Mouse (Mus musculus) embryonic facial prominence, embryonic 15.5 days (tissue): ENCODE data around the gene Plpp3. TPM values are rescaled to one million over a fixed set of nuclear protein-coding genes. Genes with fewer than 3 reads are reported as not detected.

Experiments
- ATAC-seq: fragments of 200-750 bp; cut with Nextera tagmentation; 2 replicates; pipeline ENCODE4 v1.8.0; 2017; ENCODE audit warnings: low read depth, moderate TSS enrichment; ENCODE audit not compliant: insufficient number of reproducible peaks, low FRiP score, low TSS enrichment
- H3K27ac ChIP-seq: fragments of 300-500 bp; sonication (generic); replicated peaks from 2 replicates; pipeline ENCODE4 v1.5.1; 2015; ENCODE audit warnings: mild to moderate bottlenecking, inconsistent platforms
- H3K27me3 ChIP-seq: fragments of 300-500 bp; sonication (generic); 2 replicates; pipeline ENCODE4 v1.6.1; 2015; ENCODE audit warnings: inconsistent platforms
- H3K36me3 ChIP-seq: fragments of 300-500 bp; sonication (generic); 2 replicates; pipeline ENCODE4 v1.6.1; 2015; ENCODE audit warnings: mild to moderate bottlenecking, inconsistent platforms
- H3K4me1 ChIP-seq: fragments of 300-500 bp; sonication (generic); 2 replicates; pipeline ENCODE4 v1.6.1; 2015; ENCODE audit warnings: inconsistent platforms
- H3K4me2 ChIP-seq: fragments of 300-500 bp; sonication (generic); replicated peaks from 2 replicates; pipeline ENCODE4 v1.6.1; 2015; ENCODE audit warnings: mild to moderate bottlenecking, inconsistent platforms
- H3K4me3 ChIP-seq: fragments of 300-500 bp; sonication (generic); replicated peaks from 2 replicates; pipeline ENCODE4 v1.5.1; 2015; ENCODE audit warnings: mild to moderate bottlenecking, inconsistent platforms
- H3K9ac ChIP-seq: fragments of 300-500 bp; sonication (generic); 2 replicates; pipeline ENCODE4 v1.6.1; 2015; ENCODE audit warnings: inconsistent platforms
- H3K9me3 ChIP-seq: fragments of 300-500 bp; sonication (generic); replicated peaks from 2 replicates; pipeline ENCODE4 v1.6.1; 2016; ENCODE audit warnings: inconsistent platforms
- WGBS: fragments of 180-500 bp; shearing (Covaris S2); methylation state at CpG from one replicate; pipeline ENCODE4 v1.1.7; 2015; 5-methylcytosine and 5-hydroxymethylcytosine counted together
- polyA plus RNA-seq: library from polyadenylated mRNA; unstranded; fragments of >200 nt; fragmentation: Nextera tagmentation; extraction: Ambion mirVana; gene quantifications from 2 replicates; pipeline ENCODE4 v1.2.1, GENCODE M21; 2015

The Plpp3 gene
- polyA plus RNA-seq, 1 experiment from 2014 or later: 190 TPM

DNA sequence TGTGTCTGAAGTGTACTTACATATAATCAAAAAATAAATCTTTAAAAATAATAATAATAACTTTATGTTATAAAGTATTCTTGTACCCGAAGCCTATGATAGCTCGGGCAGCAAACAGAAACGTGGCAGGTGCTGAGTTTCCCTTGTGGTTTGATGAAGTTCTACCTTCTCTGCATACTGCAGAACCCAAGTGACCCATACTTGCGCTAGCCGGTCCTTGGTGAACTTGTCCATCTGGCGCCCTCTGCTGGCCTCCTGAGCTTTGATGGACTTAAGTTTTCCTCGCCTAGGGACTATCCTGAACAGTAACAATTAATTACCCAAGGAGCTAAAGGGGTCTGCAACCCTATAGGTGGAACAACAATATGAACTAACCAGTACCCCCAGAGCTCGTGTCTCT is 34.7 kb upstream of the Plpp3 start:
- WGBS: 46% methylated on average over 8 of the region's 8 CpGs
- Histone ChIP-seq H3K27ac (no peak overlapping the region), H3K9ac (no peak overlapping the region), H3K4me1 (no peaks in the 10 kb centered on the region), H3K36me3 (no peaks in the 10 kb centered on the region), H3K4me3 (no peak overlapping the region), H3K9me3 (no peaks in the 10 kb centered on the region), H3K4me2 (no peak overlapping the region), H3K27me3 (0 out of 2 replicates have a peak, but pooled peaks cover 4% of the 10 kb centered on the region)
- no peak for ATAC-seq

DNA sequence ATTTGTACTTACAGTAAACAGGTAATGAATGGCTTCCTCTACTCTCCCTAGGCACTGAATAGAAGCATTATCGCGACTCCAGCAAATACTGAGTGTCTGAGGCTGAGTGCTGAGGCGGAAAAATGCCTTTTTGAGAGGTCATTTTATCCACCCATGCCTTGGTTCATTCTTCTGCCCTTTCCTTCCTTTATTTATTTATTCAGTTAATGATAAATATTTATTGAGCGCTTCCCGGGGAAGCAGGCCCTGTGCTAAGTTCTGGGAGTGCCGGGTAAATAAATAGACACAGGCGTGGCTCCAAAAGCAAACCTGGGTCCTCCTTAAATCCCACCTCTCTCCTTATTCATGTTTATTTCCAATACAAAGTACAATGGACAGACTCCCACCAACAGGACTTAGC is 27.9 kb upstream of the Plpp3 start:
- WGBS: 67% methylated on average over 7 of the region's 7 CpGs
- Histone ChIP-seq H3K27ac (no peak overlapping the region), H3K36me3 (no peaks in the 10 kb centered on the region), H3K4me1 (no peaks in the 10 kb centered on the region), H3K9ac (no peak overlapping the region), H3K27me3 (no peaks in the 10 kb centered on the region), H3K4me3 (no peak overlapping the region), H3K4me2 (no peak overlapping the region), H3K9me3 (no peaks in the 10 kb centered on the region)
- ATAC-seq: no peak

DNA sequence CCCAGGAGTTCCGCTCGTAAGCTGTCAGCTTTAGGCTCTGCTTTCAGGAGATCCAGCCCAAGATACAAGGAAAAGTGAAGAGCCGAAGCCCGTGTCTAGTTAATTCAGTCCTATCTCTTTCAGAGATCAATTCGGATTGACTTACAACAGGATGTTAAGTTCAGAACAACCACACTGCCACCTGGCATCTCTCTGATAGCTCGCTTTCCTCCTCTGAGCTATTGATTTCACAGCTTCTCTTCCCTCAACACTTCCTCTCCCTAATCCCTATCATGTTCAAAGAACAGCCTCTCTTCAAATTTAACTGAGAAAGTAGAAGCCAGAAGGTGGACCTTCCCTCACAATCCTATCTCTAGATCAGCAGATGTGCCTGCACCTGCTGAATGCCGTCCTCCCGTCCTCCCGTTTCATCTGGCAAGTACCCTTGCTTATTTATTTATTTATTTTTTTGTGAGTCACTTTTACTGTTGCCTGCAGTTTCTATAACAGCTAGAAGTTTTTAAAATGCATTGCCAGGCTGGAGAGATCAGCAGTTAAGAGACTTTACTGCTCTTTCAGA is 25.3 kb upstream of the Plpp3 start:
- Histone ChIP-seq H3K4me1 (no peaks in the 10 kb centered on the region), H3K27me3 (no peaks in the 10 kb centered on the region), H3K9me3 (no peaks in the 10 kb centered on the region), H3K4me3 (no peak overlapping the region), H3K9ac (no peak overlapping the region), H3K36me3 (no peaks in the 10 kb centered on the region), H3K27ac (no peak overlapping the region), H3K4me2 (no peak overlapping the region)
- 69% methylated on average over 9 of the region's 9 CpGs for WGBS
- no peak for ATAC-seq

DNA sequence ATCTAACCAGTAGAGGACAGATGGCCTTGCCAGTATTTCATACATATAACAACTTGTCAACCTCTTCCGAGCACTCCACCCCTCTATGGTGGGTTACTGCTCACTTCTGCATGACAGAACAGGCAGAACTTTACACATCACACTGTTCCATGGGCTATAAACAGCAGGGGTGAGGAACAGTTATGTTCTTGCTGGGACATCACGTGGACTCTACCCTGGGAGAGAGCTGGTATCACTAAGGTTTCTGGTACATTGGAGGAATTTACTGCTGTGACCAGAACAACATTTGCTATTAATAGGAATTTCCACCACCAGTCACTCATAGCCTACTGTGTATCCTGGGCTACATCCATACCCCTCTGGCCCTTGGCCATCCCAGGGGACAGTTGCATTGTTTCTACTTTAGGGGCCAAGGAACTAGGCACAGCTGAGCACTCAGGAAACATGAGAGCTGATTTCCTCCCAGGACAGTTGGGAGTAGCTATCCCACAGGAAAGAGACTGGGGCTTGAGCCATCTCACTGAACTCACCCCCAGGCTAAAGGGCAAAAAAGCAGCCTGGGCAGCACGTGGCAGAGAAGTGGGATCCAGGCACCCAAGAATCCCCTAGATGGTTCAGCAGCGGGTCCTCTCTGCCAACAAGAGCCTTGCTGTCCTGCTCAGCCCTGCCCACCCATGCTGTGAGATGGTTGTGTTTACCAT is 23.6 kb upstream of the Plpp3 start:
- H3K9ac ChIP-seq: no peak overlapping the region
- H3K9me3 ChIP-seq: no peaks in the 10 kb centered on the region
- no peaks in the 10 kb centered on the region for H3K4me1 ChIP-seq
- H3K4me2 ChIP-seq: no peak overlapping the region
- H3K4me3 ChIP-seq: no peak overlapping the region
- no peaks in the 10 kb centered on the region for H3K27me3 ChIP-seq
- H3K27ac ChIP-seq: no peak overlapping the region
- no peaks in the 10 kb centered on the region for H3K36me3 ChIP-seq
- 70% methylated on average over 4 of the region's 4 CpGs for WGBS
- no peak for ATAC-seq

DNA sequence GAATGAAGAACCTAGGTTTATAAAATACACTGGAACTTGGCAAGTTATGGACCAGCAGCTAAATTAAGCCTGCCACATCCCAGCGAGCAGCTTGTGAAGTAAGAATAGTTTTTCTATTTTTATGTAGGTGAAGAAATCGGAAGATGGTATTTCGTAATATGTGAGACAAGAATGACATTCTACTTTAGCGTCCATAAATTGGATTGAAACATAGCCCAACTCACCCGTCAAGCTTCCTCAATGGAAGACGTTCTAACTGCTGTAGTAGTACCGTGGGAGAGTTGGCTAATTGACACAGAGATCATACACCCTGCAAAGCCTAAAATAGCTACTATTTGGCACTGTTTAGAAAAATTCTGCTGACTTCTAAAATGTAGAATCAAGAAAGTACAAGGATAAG is 7.7 kb upstream of the Plpp3 start:
- no peaks in the 10 kb centered on the region for H3K36me3 ChIP-seq
- no peaks in the 10 kb centered on the region for H3K4me1 ChIP-seq
- no peak overlapping the region for H3K4me3 ChIP-seq
- H3K27me3 ChIP-seq: no peaks in the 10 kb centered on the region
- ATAC-seq: no peak
- no peak overlapping the region for H3K27ac ChIP-seq
- no peak overlapping the region for H3K4me2 ChIP-seq
- no peaks in the 10 kb centered on the region for H3K9me3 ChIP-seq
- H3K9ac ChIP-seq: no peak overlapping the region
- 73% methylated on average over 7 of the region's 7 CpGs for WGBS

DNA sequence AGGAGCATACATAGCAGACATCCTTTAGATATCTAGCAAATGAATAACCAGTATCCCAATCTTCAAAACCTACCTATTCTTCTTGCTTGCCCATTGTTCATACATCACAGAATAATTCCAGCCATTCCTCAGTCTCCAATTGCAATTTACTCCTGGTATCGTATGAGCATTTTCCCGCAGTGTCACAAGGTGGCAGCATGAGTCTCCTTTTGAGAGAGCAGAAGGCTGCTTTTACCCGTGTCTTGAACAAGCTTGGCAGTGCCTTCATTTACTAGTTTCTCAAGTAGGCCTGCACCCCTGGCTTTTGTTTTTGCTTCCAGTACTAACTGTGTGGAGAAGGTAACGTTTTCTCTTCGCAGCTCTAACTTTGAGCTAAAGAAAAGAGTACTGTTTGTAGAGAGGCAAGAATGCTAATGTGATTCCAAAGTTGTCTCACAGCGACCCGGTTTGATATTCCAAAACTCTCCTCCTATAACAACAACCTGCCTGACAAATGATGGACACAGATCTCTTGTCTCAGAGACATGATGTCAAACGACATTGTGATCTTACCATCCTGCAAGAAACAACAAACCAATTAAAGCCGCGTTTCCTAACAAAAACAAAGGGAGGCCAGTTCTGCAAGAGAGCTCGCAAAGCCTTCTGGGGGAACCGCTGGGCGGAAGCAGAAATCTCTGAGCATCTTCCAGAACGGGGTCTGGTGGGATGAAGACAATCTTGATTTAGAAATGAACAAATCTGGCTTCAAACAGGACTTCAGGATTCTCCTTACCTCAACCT is 5.0 kb upstream of the Plpp3 start:
- no peak overlapping the region for H3K4me2 ChIP-seq
- no peak for ATAC-seq
- H3K36me3 ChIP-seq: no peaks in the 10 kb centered on the region
- no peak overlapping the region for H3K27ac ChIP-seq
- H3K4me3 ChIP-seq: no peak overlapping the region
- no peaks in the 10 kb centered on the region for H3K9me3 ChIP-seq
- H3K4me1 ChIP-seq: no peaks in the 10 kb centered on the region; the same call in 1 of the 2 replicates
- no peaks in the 10 kb centered on the region for H3K27me3 ChIP-seq
- WGBS: 40% methylated on average over 14 of the region's 14 CpGs
- no peak overlapping the region for H3K9ac ChIP-seq

DNA sequence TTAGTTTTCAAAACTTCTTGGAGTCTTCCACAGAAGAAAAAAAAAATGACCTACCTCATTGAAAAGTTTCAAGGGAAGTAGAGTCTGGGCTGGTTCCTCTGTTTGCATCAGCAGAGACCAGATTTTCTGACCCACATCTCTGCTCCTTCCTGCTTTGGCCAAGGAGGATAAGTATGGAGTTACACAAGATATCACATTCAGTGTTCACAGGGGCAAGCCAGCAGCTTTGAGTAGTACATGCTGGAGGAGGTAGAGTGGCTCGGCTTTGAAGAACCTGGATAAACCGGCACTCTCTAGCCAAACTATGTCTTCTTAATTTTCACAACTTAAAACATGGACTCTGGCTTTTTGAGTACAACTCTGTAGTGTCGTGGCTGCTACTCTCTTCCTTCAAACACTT is 3.9 kb upstream of the Plpp3 start:
- ATAC-seq: no peak
- Histone ChIP-seq H3K36me3 (no peaks in the 10 kb centered on the region), H3K4me3 (no peak overlapping the region), H3K4me1 (no peaks in the 10 kb centered on the region; the same call in 1 of the 2 replicates), H3K27ac (no peak overlapping the region), H3K27me3 (no peaks in the 10 kb centered on the region), H3K9ac (no peak overlapping the region), H3K4me2 (no peak overlapping the region), H3K9me3 (no peaks in the 10 kb centered on the region)
- WGBS: 71% methylated on average over 3 of the region's 3 CpGs

DNA sequence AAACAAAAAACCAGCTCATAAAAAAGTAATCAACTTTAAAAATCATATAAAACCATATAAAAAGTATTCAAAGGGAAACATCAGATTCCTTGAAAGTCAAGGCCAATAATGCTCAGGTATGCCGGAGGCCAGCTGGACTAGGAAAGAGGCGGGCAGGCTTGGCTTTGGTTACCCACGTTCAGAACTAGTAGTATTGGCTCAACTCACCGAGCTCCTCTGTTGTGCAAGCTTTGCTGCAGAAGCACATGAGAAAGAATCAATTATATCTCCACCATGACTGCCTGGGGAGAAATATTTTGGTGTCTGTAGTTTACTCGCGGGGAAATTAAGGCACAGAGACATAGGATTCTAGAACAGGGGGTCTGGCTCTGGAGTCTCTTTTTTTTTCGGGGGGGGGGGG is 866 bp upstream of the Plpp3 start:
- Histone ChIP-seq H3K27ac (no peak overlapping the region), H3K9me3 (no peaks in the 10 kb centered on the region), H3K4me3 (no peak overlapping the region), H3K27me3 (no peaks in the 10 kb centered on the region), H3K4me2 (no peak overlapping the region), H3K4me1 (peaks cover 3% of the 10 kb centered on the region), H3K9ac (no peak overlapping the region), H3K36me3 (peaks cover 1% of the 10 kb centered on the region; the same call in 1 of the 2 replicates)
- WGBS: 60% methylated on average over 7 of the region's 7 CpGs
- ATAC-seq: no peak

DNA sequence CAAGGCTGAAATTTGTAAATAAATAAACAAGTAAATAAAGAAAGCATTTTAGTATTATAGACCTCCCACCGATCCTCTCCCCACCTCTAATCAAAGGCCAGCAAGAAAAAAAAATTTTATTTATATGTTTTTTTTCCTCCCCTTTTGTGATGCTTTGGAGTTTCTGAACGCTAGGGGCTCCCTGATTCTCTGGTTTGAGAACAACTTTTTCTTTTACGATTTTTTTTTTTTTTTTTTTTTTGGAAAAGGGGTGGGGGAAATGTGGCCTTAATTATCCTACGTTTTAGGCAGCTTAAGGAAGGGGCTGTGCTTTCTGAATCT is 232 bp upstream of the Plpp3 start:
- WGBS: under 1% methylated on average over 4 of the region's 4 CpGs
- Histone ChIP-seq H3K27me3 (no peaks in the 10 kb centered on the region), H3K4me2 (peak overlapping the region; percentile 60), H3K4me3 (peak overlapping the region; percentile 75), H3K9me3 (no peaks in the 10 kb centered on the region), H3K27ac (peak overlapping the region; percentile 99), H3K9ac (no peak overlapping the region), H3K36me3 (peaks cover 7% of the 10 kb centered on the region; the same call in 1 of the 2 replicates), H3K4me1 (peaks cover 9% of the 10 kb centered on the region)
- no peak for ATAC-seq

DNA sequence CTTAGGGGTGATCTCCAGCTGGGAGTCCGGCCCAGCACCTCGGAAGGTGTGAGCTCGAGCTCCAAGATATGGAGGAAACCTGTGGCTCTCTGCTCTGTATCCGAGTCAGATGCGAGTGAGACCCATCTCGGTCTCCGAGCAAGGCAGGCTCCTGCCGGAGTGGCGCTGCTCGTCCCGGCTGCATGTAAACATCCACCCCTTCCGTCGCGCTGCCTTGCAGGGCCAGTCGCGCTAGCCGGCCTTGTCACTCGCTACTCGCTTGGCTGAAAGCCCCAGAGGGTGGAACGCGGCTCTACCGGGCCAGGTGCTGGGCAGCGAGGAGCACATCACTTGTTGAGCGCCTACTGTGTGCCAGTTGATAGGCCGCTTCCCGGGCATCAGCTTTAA is 1.0 kb downstream of the Plpp3 start:
- Histone ChIP-seq H3K27ac (peak overlapping the region; percentile 99), H3K4me3 (peak overlapping the region; percentile 75), H3K36me3 (peaks cover 8% of the 10 kb centered on the region; the same call in 1 of the 2 replicates), H3K9me3 (no peaks in the 10 kb centered on the region), H3K27me3 (no peaks in the 10 kb centered on the region), H3K9ac (peak overlapping the region; percentile 94), H3K4me1 (peaks cover 20% of the 10 kb centered on the region), H3K4me2 (peak overlapping the region; percentile 60)
- peak; percentile 71 for ATAC-seq
- under 1% methylated on average over 26 of the region's 26 CpGs for WGBS

DNA sequence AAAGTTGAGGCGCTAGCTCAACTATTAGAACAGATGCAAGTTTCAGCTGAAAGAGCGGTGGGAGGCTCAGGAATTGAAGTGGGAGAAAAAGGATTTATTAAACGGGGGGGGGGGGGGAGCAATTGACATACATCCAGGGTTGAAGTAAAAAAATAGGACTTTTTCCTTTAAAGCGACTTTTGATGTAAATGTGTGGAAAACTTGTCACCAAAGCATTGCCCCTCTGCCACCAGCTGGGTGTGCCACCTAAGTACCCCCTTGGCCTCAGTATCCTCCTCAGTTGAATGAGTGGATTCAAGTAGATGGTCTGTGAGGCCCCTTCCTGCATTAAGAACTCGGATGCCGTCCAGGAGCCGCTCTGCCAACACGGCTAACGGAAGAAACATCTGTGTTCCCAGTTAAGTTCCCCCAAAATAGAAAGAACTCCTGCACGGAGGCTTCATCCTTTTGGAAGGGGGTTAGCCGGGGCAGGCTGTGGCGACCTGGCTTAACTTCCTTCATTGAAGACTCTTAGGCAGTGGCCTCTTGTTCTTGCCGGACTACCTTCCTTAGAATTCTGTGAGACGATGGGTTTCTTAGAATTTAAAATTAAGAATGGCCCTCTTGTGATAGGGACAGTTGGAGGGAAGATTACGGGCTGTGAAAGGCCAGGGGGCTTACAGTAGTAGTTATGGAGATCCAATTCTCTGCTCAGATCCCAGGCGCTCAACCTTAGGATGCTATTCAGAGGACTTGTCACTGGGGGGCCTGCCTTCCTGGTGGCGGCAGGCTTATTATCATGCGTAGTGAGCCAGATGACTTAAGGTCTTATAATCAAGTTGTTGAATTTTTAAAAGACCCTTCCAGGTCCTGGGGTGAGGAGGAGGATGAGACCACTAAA is 1.7 kb downstream of the Plpp3 start:
- peaks cover 13% of the 10 kb centered on the region; the same call in 1 of the 2 replicates for H3K36me3 ChIP-seq
- peak overlapping the region; percentile 94 for H3K9ac ChIP-seq
- peak overlapping the region; percentile 99 for H3K27ac ChIP-seq
- no peak for ATAC-seq
- peak overlapping the region; percentile 75 for H3K4me3 ChIP-seq
- no peaks in the 10 kb centered on the region for H3K27me3 ChIP-seq
- no peaks in the 10 kb centered on the region for H3K9me3 ChIP-seq
- 2% methylated on average over 18 of the region's 18 CpGs for WGBS
- H3K4me2 ChIP-seq: peak overlapping the region; percentile 60
- peaks cover 27% of the 10 kb centered on the region for H3K4me1 ChIP-seq
